Mouse (Mus musculus) lung, postnatal 0 days (tissue): ENCODE data around the gene Skap1.
A peak's percentile ranks its signal among the peaks of the same experiment; 100 is the strongest.

Source experiments
- CTCF ChIP-seq: IDR thresholded peaks from 2 replicates; pipeline ENCODE4 v1.5.1; 2016; ENCODE audit warnings: antibody characterized with exemption, mild to moderate bottlenecking
- EP300 ChIP-seq: IDR thresholded peaks from 2 replicates; pipeline ENCODE4 v1.6.1; 2016; ENCODE audit warnings: antibody characterized with exemption, mild to moderate bottlenecking, control low read depth

DNA sequence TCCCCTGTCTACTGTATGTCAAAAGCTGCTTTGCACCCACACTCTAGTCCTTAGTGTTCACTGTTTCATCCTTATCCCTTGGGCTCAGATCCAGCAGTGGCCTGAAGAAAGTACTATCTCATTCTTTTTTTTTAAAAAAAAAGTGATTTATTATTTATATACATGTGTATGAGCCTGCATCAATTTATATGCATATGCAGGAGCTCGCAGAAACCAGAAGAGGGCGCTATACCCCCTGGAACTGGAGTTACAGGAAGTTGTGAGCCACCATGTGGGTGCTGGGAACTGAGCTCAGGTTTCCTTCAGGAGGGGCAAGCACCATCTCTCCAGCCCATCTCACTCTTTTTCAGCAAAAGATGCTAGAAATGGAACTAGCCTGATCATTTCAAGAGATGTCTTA lies 70.1 kb downstream of the Skap1 start:
- TF ChIP-seq EP300 (no peak), CTCF (peak; percentile 15; the same call in 1 of the 2 replicates)
